Mouse (Mus musculus) ES-E14 (cell line): ENCODE data around the gene Sfrp2. TPM values are rescaled to one million over a fixed set of nuclear protein-coding genes. Genes with fewer than 3 reads are reported as not detected.

Experiments
- DNase-seq: peaks from one replicate; pipeline ENCODE4 v3.0.0-alpha.2; 2013; ENCODE audit warnings: low read depth, low spot score
- H3K27ac ChIP-seq: 2 replicates; pipeline ENCODE4 v1.5.1; 2012; ENCODE audit warnings: low read depth, mild to moderate bottlenecking, low read length, moderate library complexity, mixed read lengths; ENCODE audit not compliant: poor library complexity, insufficient read depth, severe bottlenecking
- H3K36me3 ChIP-seq: 2 replicates; pipeline ENCODE4 v1.6.1; 2012; ENCODE audit warnings: mild to moderate bottlenecking, low read length, moderate library complexity, mixed read lengths; ENCODE audit not compliant: control insufficient read depth, poor library complexity, insufficient read depth, severe bottlenecking
- H3K4me1 ChIP-seq, 2 experiments: fragments of 150-350 bp in 1 of 2; sonication (generic) in 1 of 2; 2 replicates each; pipeline ENCODE4 v1.6.1; 2012; ENCODE audit warnings: low read length in 2 of 2, mild to moderate bottlenecking in 1 of 2, mixed read lengths in 1 of 2; ENCODE audit not compliant: control insufficient read depth in 2 of 2, insufficient read depth in 2 of 2, poor library complexity in 1 of 2
- H3K4me3 ChIP-seq, 2 experiments: fragments of 150-350 bp in 1 of 2; sonication (generic) in 1 of 2; 2 replicates each; pipeline ENCODE4 v1.5.1; 2012; ENCODE audit warnings: low read length in 2 of 2, low read depth in 1 of 2, mild to moderate bottlenecking in 1 of 2, mixed read lengths in 1 of 2; ENCODE audit not compliant: insufficient read depth in 1 of 2, poor library complexity in 1 of 2, severe bottlenecking in 1 of 2
- H3K9ac ChIP-seq: 2 replicates; pipeline ENCODE4 v1.6.1; 2012; ENCODE audit warnings: low read depth, mild to moderate bottlenecking, low read length, mixed read lengths; ENCODE audit not compliant: poor library complexity, insufficient read depth, severe bottlenecking
- H3K9me3 ChIP-seq: fragments of 150-350 bp; sonication (generic); 2 replicates; pipeline ENCODE4 v1.6.1; 2012; ENCODE audit warnings: low read depth, mild to moderate bottlenecking, low read length; ENCODE audit not compliant: control insufficient read depth, insufficient read depth
- CHD2 ChIP-seq: IDR thresholded peaks from 2 replicates; pipeline ENCODE4 v1.6.1; 2014; ENCODE audit warnings: mild to moderate bottlenecking, low read depth, low read length, inconsistent platforms
- HCFC1 ChIP-seq: IDR thresholded peaks from 2 replicates; pipeline ENCODE4 v1.6.1; 2012; ENCODE audit warnings: low read length, inconsistent platforms, borderline replicate concordance; ENCODE audit not compliant: insufficient read depth
- MAFK ChIP-seq: IDR thresholded peaks from 2 replicates; pipeline ENCODE4 v1.6.1; 2014; ENCODE audit warnings: mild to moderate bottlenecking, low read depth, low read length, inconsistent platforms; ENCODE audit not compliant: insufficient read depth
- ZC3H11A ChIP-seq: IDR thresholded peaks from 2 replicates; pipeline ENCODE4 v1.6.1; 2012; ENCODE audit warnings: low read depth, mild to moderate bottlenecking, inconsistent platforms, low read length, borderline replicate concordance
- ZNF384 ChIP-seq: IDR thresholded peaks from 2 replicates; pipeline ENCODE4 v1.6.1; 2012; ENCODE audit warnings: low read depth, low read length, inconsistent platforms
- in situ Hi-C, 2 experiments: fragments of 600-800 bp; cut with MboI; formaldehyde crosslinking; loops; one replicate each; pipeline ENCODE4 v1.15.1; 2025; ENCODE audit warnings: low sequenced_read_pairs in 2 of 2, inconsistent platforms in 1 of 2; ENCODE audit not compliant: unreplicated experiment in 2 of 2
- total RNA-seq: library from RNA; depleted of rRNA; stranded (reverse); fragments of 300-350 nt; gene quantifications from 2 replicates; pipeline ENCODE4 v1.2.3, GENCODE M21; 2012

The Sfrp2 gene
- total RNA-seq, 1 experiment = 29.5 TPM

GRCm38 (mm10) chr3:83775403-83775802 lies 9.3 kb downstream of the Sfrp2 start:
- peaks cover 8% of the 10 kb centered on the region; the same call in 1 of the 2 replicates for H3K36me3 ChIP-seq
- H3K27ac ChIP-seq = no peak overlapping the region
- TF ChIP-seq ZNF384 (no peak), ZC3H11A (no peak), CHD2 (no peak), HCFC1 (no peak), MAFK (no peak)
- no peak for DNase-seq
- H3K4me1 ChIP-seq = peaks cover 2 to 5% of the 10 kb centered on the region in 2 experiments; a peak in 2 of 4 replicates
- H3K9ac ChIP-seq = no peak overlapping the region
- H3K4me3 ChIP-seq = no peak overlapping the region
- H3K9me3 ChIP-seq = no peaks in the 10 kb centered on the region
- in situ Hi-C loops = no loop called here

DNA sequence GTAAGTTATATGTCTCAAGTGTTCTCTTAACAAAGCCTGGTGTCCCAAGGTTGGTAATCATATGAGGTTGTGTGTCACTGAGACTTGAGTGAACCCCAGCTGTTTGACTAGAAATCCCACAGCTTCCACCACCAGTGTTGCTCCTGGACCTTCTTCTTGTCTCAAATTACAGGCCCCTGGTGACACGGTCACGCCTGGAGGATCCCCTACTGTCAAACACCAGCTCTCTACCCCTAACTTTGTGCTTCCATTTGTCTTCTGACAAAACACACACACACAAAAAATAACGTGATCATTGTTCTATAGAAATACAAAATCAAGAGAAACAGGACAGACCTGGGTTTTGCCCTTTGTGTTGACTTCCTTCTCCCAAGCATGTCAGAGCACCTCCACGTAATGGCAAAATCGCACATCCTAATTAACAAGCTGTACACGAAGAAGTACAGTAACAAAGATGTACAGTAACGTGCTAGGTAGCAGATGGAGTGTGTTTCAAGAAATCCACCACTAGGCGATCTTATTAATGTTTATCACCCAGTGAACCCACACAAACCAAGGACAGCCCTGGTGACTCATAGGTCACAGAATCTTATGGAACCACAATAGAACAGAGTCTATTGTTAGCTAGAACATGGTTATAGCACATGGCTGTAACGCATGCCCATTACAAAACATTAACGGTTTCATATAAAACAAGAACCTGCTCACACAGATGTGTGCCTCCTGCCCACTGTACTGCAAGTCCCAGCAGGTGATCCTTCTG lies 15.5 kb downstream of the Sfrp2 start:
- H3K36me3 ChIP-seq = no peaks in the 10 kb centered on the region
- DNase-seq = no peak
- in situ Hi-C loops = no loop called here
- H3K9ac ChIP-seq = no peak overlapping the region
- peaks cover 0 to 8% of the 10 kb centered on the region in 2 experiments; a peak in 1 of 4 replicates for H3K4me1 ChIP-seq
- no peak overlapping the region for H3K4me3 ChIP-seq
- TF ChIP-seq HCFC1 (no peak), ZNF384 (no peak)
- no peaks in the 10 kb centered on the region for H3K9me3 ChIP-seq
- H3K27ac ChIP-seq = no peak overlapping the region

- peaks cover 0 to 8% of the 10 kb centered on the region in 2 experiments; a peak in 1 of 4 replicates for H3K4me1 ChIP-seq
- H3K4me3 ChIP-seq = no peak overlapping the region
- TF ChIP-seq ZC3H11A = no peak
- no peak for TF ChIP-seq ZNF384
- TF ChIP-seq HCFC1 = no peak
- TF ChIP-seq CHD2 = no peak
- TF ChIP-seq MAFK = no peak
- no peaks in the 10 kb centered on the region for H3K9me3 ChIP-seq
- H3K27ac ChIP-seq = no peak overlapping the region; the same call in 1 of the 2 replicates
- no peak for DNase-seq
- in situ Hi-C loops = no loop called here
- H3K36me3 ChIP-seq = no peaks in the 10 kb centered on the region; the same call in 1 of the 2 replicates
- H3K9ac ChIP-seq = no peak overlapping the region
Measured at GRCm38 (mm10) chr3:83783716-83784469, 17.8 kb downstream of the Sfrp2 start.

DNA sequence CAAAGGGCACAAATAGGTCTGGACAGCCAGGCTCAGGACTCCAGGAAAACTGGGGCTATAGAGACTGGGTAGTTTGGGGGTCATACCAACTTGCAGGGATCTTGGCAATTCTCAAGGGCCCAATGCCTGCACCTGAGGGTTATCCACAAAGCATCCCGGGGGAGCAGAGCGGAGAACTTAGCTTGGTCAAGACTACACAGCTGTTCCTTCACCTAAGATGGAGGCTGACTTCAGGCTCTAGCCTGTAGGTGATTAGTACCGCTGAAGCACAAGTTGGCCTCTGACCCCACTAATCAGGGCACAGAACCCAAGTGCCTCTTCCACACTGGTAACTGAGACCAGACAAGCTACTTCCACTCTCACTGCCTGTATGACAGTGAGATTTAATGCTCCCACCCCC lies 18.6 kb downstream of the Sfrp2 start:
- H3K9ac ChIP-seq = no peak overlapping the region
- H3K4me1 ChIP-seq = peaks cover 0 to 12% of the 10 kb centered on the region in 2 experiments; a peak in 1 of 4 replicates
- no peaks in the 10 kb centered on the region; the same call in 1 of the 2 replicates for H3K36me3 ChIP-seq
- in situ Hi-C loops = no loop called here
- TF ChIP-seq ZC3H11A (no peak), ZNF384 (no peak), MAFK (no peak), CHD2 (no peak), HCFC1 (no peak)
- no peaks in the 10 kb centered on the region for H3K9me3 ChIP-seq
- DNase-seq = no peak
- H3K27ac ChIP-seq = no peak overlapping the region
- no peak overlapping the region for H3K4me3 ChIP-seq
